Mouse (Mus musculus): Measurements from ENCODE around the gene Foxn3. TPM values are rescaled to one million over a fixed set of nuclear protein-coding genes. Genes with fewer than 3 reads are reported as not detected.

Gene Foxn3
- total and polyA plus RNA-seq, 3 experiments, result 9.7 to 26.8 (median 11.0) TPM

DNA sequence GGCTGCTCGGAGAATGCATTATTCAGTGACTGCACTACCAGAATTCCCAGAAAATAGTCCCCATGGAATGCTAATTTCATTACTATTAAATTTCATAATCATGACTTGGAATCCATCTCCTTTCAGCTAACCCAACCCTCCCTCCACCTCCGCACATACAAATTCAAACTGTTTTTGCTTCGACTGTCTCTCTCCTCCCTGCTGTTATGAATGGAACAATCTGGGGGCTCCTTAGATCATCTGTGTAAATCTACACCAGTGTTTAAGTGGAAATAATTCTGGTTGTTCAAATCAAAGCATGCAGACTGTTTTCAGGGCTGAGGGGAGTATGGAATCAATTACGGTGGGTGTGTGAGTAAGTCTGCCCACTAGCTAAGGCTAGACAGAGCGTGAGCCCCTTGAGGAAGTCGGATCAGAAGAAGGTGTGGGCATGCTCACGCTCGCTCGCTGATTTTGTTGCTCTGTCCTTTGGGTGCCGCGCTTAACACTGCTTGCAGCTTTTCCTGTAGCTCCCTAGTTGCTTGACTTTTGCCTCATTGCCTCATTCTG lies 254.8 kb downstream of the Foxn3 start:
- Histone ChIP-seq H3K4me2 (ENCODE audit: insufficient read depth, low read depth, poor library complexity, severe bottlenecking) (no peak overlapping the region), H3K27ac (ENCODE audit: insufficient read depth, low read depth) (no peak overlapping the region), H3K4me1 (ENCODE audit: control insufficient read depth in 1 of 2, insufficient read depth in 2 of 2) (peaks cover 24 to 89% of the 10 kb centered on the region in 2 experiments), H3K27me3 (replicated peaks) (no peaks in the 10 kb centered on the region), H3K36me3 (replicated peaks in 1 of 2; ENCODE audit: control insufficient read depth in 1 of 2, insufficient read depth in 1 of 2, low read length in 1 of 2) (peaks cover 0 to 27% of the 10 kb centered on the region in 2 experiments), H3K9ac (ENCODE audit: insufficient read depth, low read depth) (no peak overlapping the region), H3K79me2 (replicated peaks; ENCODE audit: control insufficient read depth, extremely low read depth, insufficient read depth, poor library complexity, severe bottlenecking) (no peaks in the 10 kb centered on the region), H3K9me3 (replicated peaks; ENCODE audit: low read length) (no peaks in the 10 kb centered on the region), H3K4me3 (replicated peaks in 1 of 3; ENCODE audit: low read depth in 2 of 3, low read length in 2 of 3, poor library complexity in 1 of 3) (no peak overlapping the region)
- DNase-seq (ENCODE audit: extremely low read depth), result no peak
- in situ Hi-C loops (cut with MboI; ENCODE audit: low pct_ligation_motif_present, low pct_unique_long_range_greater_than_20kb, low sequenced_read_pairs) (no loop called here), dilution Hi-C loops (cut with MboI; ENCODE audit: extremely low pct_ligation_motif_present, extremely low pct_unique_long_range_greater_than_20kb, low sequenced_read_pairs) (no loop called here)
- TF ChIP-seq JUN (IDR thresholded peaks at IDR 0.05; ENCODE audit: insufficient read depth, low read depth, low read length), result no peak
- TF ChIP-seq ZKSCAN1 (IDR thresholded peaks at IDR 0.05; ENCODE audit: borderline replicate concordance, low read depth, low read length), result no peak
- TF ChIP-seq ZNF384 (IDR thresholded peaks at IDR 0.05; ENCODE audit: low read depth, low read length), result no peak
- no peak for TF ChIP-seq EP300 (IDR thresholded peaks at IDR 0.05; ENCODE audit: low read length)
- no peak for TF ChIP-seq NRF1 (IDR thresholded peaks at IDR 0.05; ENCODE audit: low read depth, low read length)
- no peak for TF ChIP-seq RCOR1 (conservative IDR thresholded peaks at IDR 0.05; ENCODE audit: low read depth, low read length)
- TF ChIP-seq SIN3A (IDR thresholded peaks at IDR 0.05; ENCODE audit: low read length), result no peak
- TF ChIP-seq CHD1 (IDR thresholded peaks at IDR 0.05; ENCODE audit: low read depth, low read length), result no peak
- no peak for TF ChIP-seq USF1 (IDR thresholded peaks at IDR 0.05; ENCODE audit: low read depth, low read length)

DNA sequence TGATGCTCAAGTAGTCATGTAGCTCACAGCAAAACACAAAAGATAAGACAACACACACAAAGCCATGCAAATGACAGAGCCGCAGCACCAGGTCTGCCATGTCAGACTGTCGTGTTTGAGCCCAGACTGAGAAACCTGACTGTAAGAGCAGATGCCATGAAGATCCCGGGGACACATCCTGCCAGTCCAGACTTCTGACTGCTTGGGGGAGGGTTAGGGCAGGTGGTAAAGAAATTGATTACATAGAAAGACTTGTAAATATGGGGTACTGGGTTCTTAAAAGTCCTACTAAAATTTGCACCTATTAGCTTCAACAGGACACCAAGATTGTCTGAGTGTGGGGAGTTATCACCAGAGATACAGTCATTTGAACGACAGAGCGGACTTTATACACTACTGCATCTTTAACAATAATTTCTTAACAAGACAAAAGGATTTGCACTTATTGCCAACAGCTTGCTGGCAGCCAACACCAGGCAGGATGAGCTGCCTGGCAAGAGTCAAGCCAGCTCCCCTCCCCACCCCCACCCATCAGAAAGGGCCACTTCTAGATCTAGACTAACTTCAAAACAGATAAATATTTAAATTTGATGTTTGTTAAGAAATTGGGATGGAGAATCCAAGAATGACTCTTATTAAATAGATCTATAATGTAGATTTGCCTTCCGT lies 256.7 kb downstream of the Foxn3 start:
- dilution Hi-C loops (cut with MboI; ENCODE audit: extremely low pct_ligation_motif_present, extremely low pct_unique_long_range_greater_than_20kb, low sequenced_read_pairs), result no loop called here
- Histone ChIP-seq H3K9me3 (replicated peaks; ENCODE audit: low read length) (no peaks in the 10 kb centered on the region), H3K27me3 (replicated peaks) (no peaks in the 10 kb centered on the region), H3K36me3 (replicated peaks in 1 of 2; ENCODE audit: control insufficient read depth in 1 of 2, insufficient read depth in 1 of 2, low read length in 1 of 2) (peaks cover 0 to 32% of the 10 kb centered on the region in 2 experiments), H3K79me2 (replicated peaks; ENCODE audit: control insufficient read depth, extremely low read depth, insufficient read depth, poor library complexity, severe bottlenecking) (no peaks in the 10 kb centered on the region), H3K4me3 (replicated peaks in 1 of 3; ENCODE audit: low read depth in 2 of 3, low read length in 2 of 3, poor library complexity in 1 of 3) (no peak overlapping the region), H3K27ac (ENCODE audit: insufficient read depth, low read depth) (no peak overlapping the region), H3K4me2 (ENCODE audit: insufficient read depth, low read depth, poor library complexity, severe bottlenecking) (0 out of 2 replicates have a peak overlapping the region, but pooled peaks have one; percentile 4), H3K9ac (ENCODE audit: insufficient read depth, low read depth) (no peak overlapping the region), H3K4me1 (ENCODE audit: control insufficient read depth in 1 of 2, insufficient read depth in 2 of 2) (peaks cover 26 to 93% of the 10 kb centered on the region in 2 experiments)
- in situ Hi-C loops (cut with MboI; ENCODE audit: low pct_ligation_motif_present, low pct_unique_long_range_greater_than_20kb, low sequenced_read_pairs), result no loop called here
- TF ChIP-seq POLR2AphosphoS2 (IDR thresholded peaks at IDR 0.05; ENCODE audit: low read depth, low read length) (no peak), JUN (IDR thresholded peaks at IDR 0.05; ENCODE audit: insufficient read depth, low read depth, low read length) (no peak), ZNF384 (IDR thresholded peaks at IDR 0.05; ENCODE audit: low read depth, low read length) (no peak), IRF4 (IDR thresholded peaks at IDR 0.05; ENCODE audit: low read depth, low read length) (no peak), RCOR1 (conservative IDR thresholded peaks at IDR 0.05; ENCODE audit: low read depth, low read length) (no peak), MAFK (IDR thresholded peaks at IDR 0.05; ENCODE audit: insufficient replicate concordance, low read length) (no peak)
- no peak for DNase-seq (ENCODE audit: extremely low read depth)

All from CH12.LX (cell line).